Mouse (Mus musculus) neural tube, embryonic 11.5 days (tissue): ENCODE measurements at regions not wholly inside any gene's neighbourhood (a gene's known extent, or its start where the extent isn't known, plus 50 kb on each side); places are given as distances from the start of the nearest gene placed in this dataset.

Experiments
- ATAC-seq: fragments of 200-750 bp; cut with Nextera tagmentation; 2 replicates; pipeline ENCODE4 v1.8.0; 2017; ENCODE audit warnings: moderate number of reproducible peaks, mild to moderate bottlenecking, moderate TSS enrichment, moderate library complexity; ENCODE audit not compliant: insufficient read depth, low FRiP score, low TSS enrichment
- DNase-seq: peaks from one replicate; pipeline ENCODE4 v3.0.0-alpha.2; 2015; ENCODE audit warnings: low spot score
- H3K27ac ChIP-seq: fragments of 300-500 bp; sonication (generic); 2 replicates; pipeline ENCODE4 v1.5.1; 2014; ENCODE audit warnings: low read depth, mild to moderate bottlenecking, low read length
- H3K27me3 ChIP-seq: fragments of 300-500 bp; sonication (generic); 2 replicates; pipeline ENCODE4 v1.6.1; 2014; ENCODE audit warnings: mild to moderate bottlenecking, low read length, mixed read lengths; ENCODE audit not compliant: control insufficient read depth, insufficient read depth
- H3K36me3 ChIP-seq: fragments of 300-500 bp; sonication (generic); 2 replicates; pipeline ENCODE4 v1.6.1; 2014; ENCODE audit warnings: mild to moderate bottlenecking, low read length, moderate library complexity, mixed read lengths; ENCODE audit not compliant: control insufficient read depth, insufficient read depth
- H3K4me1 ChIP-seq: fragments of 300-500 bp; sonication (generic); 2 replicates; pipeline ENCODE4 v1.6.1; 2014; ENCODE audit warnings: low read length, mixed read lengths; ENCODE audit not compliant: control insufficient read depth, insufficient read depth
- H3K4me2 ChIP-seq: fragments of 300-500 bp; sonication (generic); 2 replicates; pipeline ENCODE4 v1.6.1; 2014; ENCODE audit warnings: low read depth, mild to moderate bottlenecking, moderate library complexity
- H3K4me3 ChIP-seq: fragments of 300-500 bp; sonication (generic); 2 replicates; pipeline ENCODE4 v1.5.1; 2014; ENCODE audit warnings: low read depth, low read length
- H3K9ac ChIP-seq: fragments of 300-500 bp; sonication (generic); 2 replicates; pipeline ENCODE4 v1.6.1; 2014; ENCODE audit warnings: mild to moderate bottlenecking, low read length
- H3K9me3 ChIP-seq: fragments of 300-500 bp; sonication (generic); 2 replicates; pipeline ENCODE4 v1.6.1; 2016; ENCODE audit warnings: low read length; ENCODE audit not compliant: control insufficient read depth
- WGBS: fragments of 180-500 bp; shearing (Covaris S2); extraction: QIAGEN DNeasy Blood & Tissue Kit; methylation state at CpG from one replicate; pipeline ENCODE4 v1.1.7; 2014; 5-methylcytosine and 5-hydroxymethylcytosine counted together

- DNase-seq = no peak
- Histone ChIP-seq H3K36me3 (no peaks in the 10 kb centered on the region), H3K4me2 (no peak overlapping the region), H3K4me1 (no peaks in the 10 kb centered on the region), H3K27ac (no peak overlapping the region), H3K4me3 (no peak overlapping the region), H3K9me3 (no peaks in the 10 kb centered on the region), H3K27me3 (no peaks in the 10 kb centered on the region), H3K9ac (no peak overlapping the region)
- ATAC-seq = no peak
- 85% methylated on average over 15 of the region's 15 CpGs for WGBS
Measured at GRCm38 (mm10) chr7:68814823-68815666, 66.0 kb upstream of the Arrdc4 start.

GRCm38 (mm10) chr7:68809782-68810181, 60.7 kb upstream of the Arrdc4 start:
- Histone ChIP-seq H3K4me1 (no peaks in the 10 kb centered on the region), H3K27me3 (no peaks in the 10 kb centered on the region), H3K4me2 (no peak overlapping the region), H3K9me3 (no peaks in the 10 kb centered on the region), H3K9ac (no peak overlapping the region), H3K4me3 (no peak overlapping the region), H3K36me3 (no peaks in the 10 kb centered on the region), H3K27ac (no peak overlapping the region)
- DNase-seq = peak; percentile 27
- 45% methylated on average over 8 of the region's 8 CpGs for WGBS
- no peak for ATAC-seq
